Mouse (Mus musculus): ENCODE measurements around the gene Ndufaf3.

Gene Ndufaf3

GRCm38 (mm10) chr9:108572321-108572720 lies 5.1 kb upstream of the Ndufaf3 start:
- no peak for DNase-seq (ENCODE audit: low spot score)

GRCm38 (mm10) chr9:108571401-108571973 lies 4.3 kb upstream of the Ndufaf3 start:
- DNase-seq (ENCODE audit: low spot score): no peak

- DNase-seq (ENCODE audit: low spot score): peak; percentile 61
These were observed 3.1 kb upstream of the Ndufaf3 start for GRCm38 (mm10) chr9:108570207-108570896.

GRCm38 (mm10) chr9:108569381-108570206 lies 2.4 kb upstream of the Ndufaf3 start, which contains the start of gene Dalrd3:
TSS of gene Dalrd3 (plus strand) at chr9:108569886.
- peak; percentile 92 for DNase-seq (ENCODE audit: low spot score)

GRCm38 (mm10) chr9:108568511-108568921 lies 1.3 kb upstream of the Ndufaf3 start:
- DNase-seq (ENCODE audit: low spot score): no peak

GRCm38 (mm10) chr9:108567931-108568419 lies 741 bp upstream of the Ndufaf3 start:
- no peak for DNase-seq (ENCODE audit: low spot score)

GRCm38 (mm10) chr9:108565881-108566814 lies 1.1 kb downstream of the Ndufaf3 start:
- DNase-seq (ENCODE audit: low spot score): no peak

GRCm38 (mm10) chr9:108564131-108564530 lies 3.1 kb downstream of the Ndufaf3 start:
- DNase-seq (ENCODE audit: low spot score): no peak

GRCm38 (mm10) chr9:108563671-108564070 lies 3.6 kb downstream of the Ndufaf3 start:
- DNase-seq (ENCODE audit: low spot score): no peak

GRCm38 (mm10) chr9:108560227-108560841 lies 6.9 kb downstream of the Ndufaf3 start, which contains the start of gene Impdh2:
TSS of gene Impdh2 (plus strand) at chr9:108560286.
- peak; percentile 92 for DNase-seq (ENCODE audit: low spot score)

- no peak for DNase-seq (ENCODE audit: low spot score)
These were observed 8.1 kb downstream of the Ndufaf3 start for GRCm38 (mm10) chr9:108559169-108559568.

GRCm38 (mm10) chr9:108546875-108547274 lies 20.4 kb downstream of the Ndufaf3 start:
- DNase-seq (ENCODE audit: low spot score): no peak

- DNase-seq (ENCODE audit: low spot score): no peak
These were observed 21.2 kb downstream of the Ndufaf3 start for GRCm38 (mm10) chr9:108545986-108546385.

GRCm38 (mm10) chr9:108540846-108541245 lies 26.4 kb downstream of the Ndufaf3 start:
- no peak for DNase-seq (ENCODE audit: low spot score)

- no peak for DNase-seq (ENCODE audit: low spot score)
These were observed 35.7 kb downstream of the Ndufaf3 start for GRCm38 (mm10) chr9:108531496-108531895.

- DNase-seq (ENCODE audit: low spot score): no peak
These were observed 36.3 kb downstream of the Ndufaf3 start for GRCm38 (mm10) chr9:108530954-108531353.

- no peak for DNase-seq (ENCODE audit: low spot score)
These were observed 41.8 kb downstream of the Ndufaf3 start for GRCm38 (mm10) chr9:108525400-108525799.

GRCm38 (mm10) chr9:108523341-108523740 lies 43.9 kb downstream of the Ndufaf3 start:
- DNase-seq (ENCODE audit: low spot score): no peak

- DNase-seq (ENCODE audit: low spot score): no peak
These were observed 45.6 kb downstream of the Ndufaf3 start for GRCm38 (mm10) chr9:108521604-108522003.

- DNase-seq (ENCODE audit: low spot score): no peak
These were observed 49.3 kb downstream of the Ndufaf3 start for GRCm38 (mm10) chr9:108517931-108518332.
